Comparison of ENCODE assay signal across 11 mouse cellular contexts in the genomic region with DNA sequence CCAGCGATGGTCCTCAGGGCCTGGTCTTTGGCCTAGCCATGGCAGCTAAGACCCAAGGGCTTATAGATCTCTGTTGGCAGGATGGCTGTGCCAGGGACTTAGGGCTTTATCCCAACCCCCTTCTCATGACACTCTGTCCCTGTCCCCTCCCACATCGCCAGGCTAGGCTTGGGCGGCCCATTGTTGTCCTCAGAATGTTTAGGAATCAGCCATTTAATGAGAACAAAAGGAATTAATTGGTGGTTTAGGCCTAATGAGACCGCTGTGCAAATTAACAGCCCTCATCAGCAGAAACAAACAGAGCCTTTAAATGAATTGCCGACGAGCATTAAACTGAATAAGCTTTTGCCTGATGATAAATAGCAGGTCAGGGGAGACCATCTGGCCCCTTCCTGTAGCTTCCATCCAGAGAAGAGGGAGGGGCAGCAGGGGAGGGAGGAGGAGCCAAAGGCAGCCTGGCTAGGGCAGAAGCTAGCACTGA.
DNase-seq lines count a peak whose midpoint lies in the region; ATAC-seq and TF ChIP-seq lines count a peak whose summit lies in the region.
"Had no signal": no experiment of that assay in that cellular context is flagged by ENCODE, and none has a peak within 500 bp of the region (broad histone marks: within the 10 kb centered on the region; RNA-seq: fewer than 3 reads in every experiment).

No protein-coding gene starts in this region.

- DNase-seq in forebrain, embryonic 11.5 days (ENCODE audit: low spot score), result peak; percentile 85
- DNase-seq in kidney, postnatal 10 days, result peak; percentile 84
- DNase-seq in left cerebral cortex, adult 8-10 months (ENCODE audit: low spot score in 2 of 2), result no peak
- DNase-seq in lung, postnatal 36 days, result no peak
- DNase-seq in heart, postnatal 10 days, result no peak
- DNase-seq: adrenal gland, postnatal 10 days; heart, postnatal 4 days had no signal

- TF ChIP-seq CTCF in intestine, postnatal 0 days (IDR thresholded peaks at IDR 0.05; ENCODE audit: low read depth), result no peak

- H3K36me3 ChIP-seq in intestine, embryonic 15.5 days, result no peaks in the 10 kb centered on the region
- no peaks in the 10 kb centered on the region for H3K36me3 ChIP-seq in intestine, postnatal 0 days (ENCODE audit: control insufficient read depth, insufficient read depth)
- H3K36me3 ChIP-seq in forebrain, embryonic 11.5 days (ENCODE audit: control insufficient read depth, insufficient read depth, low read length), result no peaks in the 10 kb centered on the region
- no peaks in the 10 kb centered on the region for H3K36me3 ChIP-seq in neural tube, embryonic 15.5 days

- H3K4me1 ChIP-seq in intestine, embryonic 15.5 days (replicated peaks), result 0 out of 2 replicates have a peak, but pooled peaks cover 3% of the 10 kb centered on the region
- H3K4me1 ChIP-seq in intestine, postnatal 0 days (replicated peaks; ENCODE audit: control insufficient read depth, insufficient read depth, low read length), result no peaks in the 10 kb centered on the region
- H3K4me1 ChIP-seq in forebrain, embryonic 11.5 days (replicated peaks; ENCODE audit: control insufficient read depth, insufficient read depth, low read length), result peaks cover 5% of the 10 kb centered on the region
- H3K4me1 ChIP-seq in neural tube, embryonic 15.5 days, result peaks cover 22% of the 10 kb centered on the region

- no peaks in the 10 kb centered on the region for H3K27me3 ChIP-seq in intestine, embryonic 15.5 days (replicated peaks)
- H3K27me3 ChIP-seq in intestine, postnatal 0 days (replicated peaks; ENCODE audit: control insufficient read depth, insufficient read depth, low read length), result no peaks in the 10 kb centered on the region
- peaks cover 44% of the 10 kb centered on the region for H3K27me3 ChIP-seq in forebrain, embryonic 11.5 days (ENCODE audit: control insufficient read depth, insufficient read depth, low read length)
- H3K27me3 ChIP-seq in neural tube, embryonic 15.5 days (replicated peaks), result peaks cover 22% of the 10 kb centered on the region

- peak; percentile 58; the same call in 1 of the 2 replicates for ATAC-seq in intestine, embryonic 15.5 days
- ATAC-seq in intestine, postnatal 0 days, result no peak
- ATAC-seq in forebrain, embryonic 11.5 days (replicated peaks; ENCODE audit: low FRiP score), result peak; percentile 93
- peak; percentile 87 for ATAC-seq in neural tube, embryonic 15.5 days (ENCODE audit: low FRiP score)

- no peak overlapping the region for H3K4me3 ChIP-seq in intestine, embryonic 15.5 days (replicated peaks)
- no peak overlapping the region for H3K4me3 ChIP-seq in intestine, postnatal 0 days (ENCODE audit: low read depth, low read length)
- no peak overlapping the region for H3K4me3 ChIP-seq in forebrain, embryonic 11.5 days (ENCODE audit: low read depth, low read length)
- no peak overlapping the region for H3K4me3 ChIP-seq in neural tube, embryonic 15.5 days (replicated peaks)

- no peak overlapping the region for H3K4me2 ChIP-seq in intestine, embryonic 15.5 days (replicated peaks)
- H3K4me2 ChIP-seq in intestine, postnatal 0 days (replicated peaks; ENCODE audit: low read depth), result no peak overlapping the region
- H3K4me2 ChIP-seq in forebrain, embryonic 11.5 days (ENCODE audit: low read depth, low read length, severe bottlenecking), result no peak overlapping the region
- H3K4me2 ChIP-seq in neural tube, embryonic 15.5 days, result no peak overlapping the region

- no peak overlapping the region for H3K9ac ChIP-seq in intestine, embryonic 15.5 days
- no peak overlapping the region for H3K9ac ChIP-seq in intestine, postnatal 0 days (ENCODE audit: low read depth, low read length)
- no peak overlapping the region for H3K9ac ChIP-seq in forebrain, embryonic 11.5 days (ENCODE audit: low read length)
- no peak overlapping the region for H3K9ac ChIP-seq in neural tube, embryonic 15.5 days (replicated peaks)
- H3K9ac ChIP-seq: liver, embryonic 14.5 days had no signal

- intact Hi-C loops in heart, postnatal 10 days (cut with DNase I), result no loop called here

- WGBS in intestine, embryonic 15.5 days, result 42% methylated on average over 6 of the region's 6 CpGs
- 45% methylated on average over 6 of the region's 6 CpGs for WGBS in intestine, postnatal 0 days
- WGBS in forebrain, embryonic 11.5 days, result 11% methylated on average over 6 of the region's 6 CpGs
- WGBS in neural tube, embryonic 15.5 days, result 7% methylated on average over 6 of the region's 6 CpGs

- H3K27ac ChIP-seq in intestine, embryonic 15.5 days, result no peak overlapping the region
- H3K27ac ChIP-seq in intestine, postnatal 0 days (ENCODE audit: low read depth, low read length), result no peak overlapping the region
- H3K27ac ChIP-seq in forebrain, embryonic 11.5 days (ENCODE audit: low read depth, low read length), result no peak overlapping the region
- H3K27ac ChIP-seq in neural tube, embryonic 15.5 days (replicated peaks), result peak overlapping the region; percentile 67
- H3K27ac ChIP-seq: liver, embryonic 14.5 days had no signal

- H3K9me3 ChIP-seq in intestine, embryonic 15.5 days, result no peaks in the 10 kb centered on the region
- peaks cover 9% of the 10 kb centered on the region; the same call in 1 of the 2 replicates for H3K9me3 ChIP-seq in intestine, postnatal 0 days (ENCODE audit: control insufficient read depth)
- H3K9me3 ChIP-seq in forebrain, embryonic 11.5 days (ENCODE audit: control insufficient read depth, low read length), result peaks cover 10% of the 10 kb centered on the region; the same call in 1 of the 2 replicates
- H3K9me3 ChIP-seq in neural tube, embryonic 15.5 days (replicated peaks), result no peaks in the 10 kb centered on the region

Comparison
In these comparisons a context has a peak if more than half of its experiments do, and no peak if none do; other contexts are left out.
1. DNase-seq: peak in forebrain, embryonic 11.5 days (single experiment) and kidney, postnatal 10 days (single experiment); none in left cerebral cortex, adult 8-10 months (0 of 2), lung, postnatal 36 days (single experiment) and heart, postnatal 10 days (0 of 2).